Mouse (Mus musculus): Measurements from ENCODE around the gene Gpr45.
"Not testable (repeated sequence)": the region's sequence is repeated elsewhere in the genome, so short reads cannot be mapped to it uniquely, and the experiment has no call there.

Gene Gpr45

DNA sequence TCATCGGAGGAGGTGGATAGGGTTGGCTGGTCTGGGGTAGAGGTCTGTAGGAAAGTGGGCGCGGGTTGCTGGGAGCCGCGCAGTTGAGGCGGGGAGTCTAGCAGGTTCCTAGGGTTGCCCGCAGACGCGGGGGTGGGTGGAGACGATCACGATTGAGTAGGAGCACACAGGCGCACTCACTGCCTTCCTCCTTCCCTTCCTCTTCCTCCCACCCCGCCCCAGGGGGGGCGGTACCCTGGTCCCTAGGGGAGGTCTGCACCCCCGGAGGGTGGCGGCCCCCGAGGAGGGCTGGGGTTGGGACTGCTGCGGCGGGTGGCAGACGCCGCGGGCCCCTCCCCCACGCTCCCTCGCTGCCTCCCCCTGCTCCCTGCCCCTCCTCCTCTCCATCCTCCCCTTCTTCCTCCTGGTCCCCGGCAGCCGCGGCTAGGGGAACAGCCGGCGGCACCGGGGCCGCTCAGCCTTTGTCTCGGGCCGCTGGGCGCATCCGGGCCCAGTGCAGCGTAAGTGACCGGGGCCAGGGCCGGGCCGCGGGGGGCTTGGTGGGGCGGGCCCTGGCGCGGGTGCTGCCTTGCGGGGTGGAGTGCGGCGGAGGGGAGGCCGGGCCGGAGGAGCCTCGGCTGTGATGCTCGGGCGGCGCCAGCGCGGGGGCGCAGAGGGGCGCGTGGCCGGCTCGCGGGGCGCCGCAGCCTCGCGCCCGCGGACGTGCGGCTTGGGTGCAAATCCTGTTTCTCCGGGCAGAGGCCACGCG lies at the start of gene Gpr45:
Gpr45 (plus strand) TSS at position 139 of the 748 bp plus-strand sequence.
- DNase-seq: peak; percentile 43

DNA sequence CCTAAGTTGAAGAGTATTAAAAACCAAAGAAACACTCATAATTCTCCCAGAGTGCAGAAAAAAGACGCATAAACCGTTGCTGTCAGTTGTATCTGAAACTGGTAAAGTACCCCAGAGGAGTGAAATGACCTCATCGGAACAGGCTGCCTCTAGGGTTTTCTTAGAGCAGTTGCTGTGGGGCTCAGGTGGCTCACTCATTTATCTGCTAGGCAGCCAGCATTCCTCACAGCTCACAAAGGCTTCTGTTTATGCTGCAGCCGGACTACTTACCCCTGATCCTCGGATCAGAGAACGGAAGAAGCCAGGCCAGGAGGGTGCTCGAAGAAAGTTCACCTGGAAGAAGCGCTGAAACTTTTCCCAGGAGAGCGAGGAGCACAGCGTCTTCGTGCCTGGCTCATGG lies 47.5 kb upstream of the Gpr45 start:
- DNase-seq: no peak

DNA sequence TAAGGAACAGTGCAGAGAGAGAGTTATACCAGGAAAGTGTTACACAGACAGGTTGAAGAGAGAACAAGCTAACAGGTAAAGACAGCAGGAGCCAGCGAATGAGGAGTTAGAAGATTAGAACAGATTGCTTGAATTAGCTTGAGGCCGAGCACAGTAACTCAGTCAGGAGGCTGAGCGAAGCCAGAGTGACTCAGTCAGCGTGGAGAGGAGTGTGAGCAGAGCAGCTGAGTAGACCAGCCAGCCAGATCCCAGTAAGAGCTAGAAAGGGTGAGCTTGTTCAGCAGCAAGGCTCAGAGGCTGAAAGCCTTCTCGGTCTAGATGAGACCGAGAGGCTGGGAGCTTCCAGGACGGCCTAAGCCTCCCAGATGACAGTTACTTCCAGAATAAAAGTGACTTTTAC lies 46.0 kb upstream of the Gpr45 start:
- DNase-seq: no peak

DNA sequence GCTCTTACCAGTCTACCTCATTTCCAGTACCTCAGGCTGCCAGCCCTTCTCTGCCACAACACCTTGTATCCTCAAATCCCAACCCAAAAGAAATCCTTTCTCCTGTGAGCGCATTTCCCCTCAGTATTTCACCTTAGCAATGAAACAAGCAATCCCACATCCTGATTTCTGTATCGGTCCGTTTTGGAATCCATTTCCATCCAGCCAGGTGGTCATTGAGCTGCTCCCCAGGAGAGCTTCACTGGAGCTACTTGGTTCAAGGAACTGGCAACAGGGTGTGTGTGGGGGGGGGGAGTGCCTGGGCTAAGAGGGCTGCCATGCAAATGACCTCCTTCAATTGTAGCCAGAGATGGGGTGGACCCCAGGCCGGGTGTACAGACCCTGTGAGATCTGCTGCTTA lies 45.5 kb upstream of the Gpr45 start:
- no peak for DNase-seq

DNA sequence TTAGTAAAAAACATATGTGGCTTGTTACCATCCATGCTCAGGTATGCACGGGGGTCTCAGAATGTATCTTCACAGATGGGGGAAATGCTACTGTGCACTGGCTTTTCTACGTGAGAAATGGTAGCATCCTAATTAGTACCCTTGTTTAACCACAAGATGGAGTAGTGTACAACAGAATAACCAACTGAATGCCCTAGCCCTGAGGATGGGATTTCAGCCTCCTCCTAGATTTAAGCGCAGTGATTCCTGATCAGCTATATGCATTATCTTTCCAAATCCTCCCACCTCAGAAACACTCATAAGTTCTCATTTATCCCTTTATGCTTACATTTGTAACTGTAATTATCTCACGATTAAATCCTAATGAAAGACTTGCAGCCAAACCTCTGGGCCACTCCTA lies 37.6 kb upstream of the Gpr45 start:
- DNase-seq: peak; percentile 11

DNA sequence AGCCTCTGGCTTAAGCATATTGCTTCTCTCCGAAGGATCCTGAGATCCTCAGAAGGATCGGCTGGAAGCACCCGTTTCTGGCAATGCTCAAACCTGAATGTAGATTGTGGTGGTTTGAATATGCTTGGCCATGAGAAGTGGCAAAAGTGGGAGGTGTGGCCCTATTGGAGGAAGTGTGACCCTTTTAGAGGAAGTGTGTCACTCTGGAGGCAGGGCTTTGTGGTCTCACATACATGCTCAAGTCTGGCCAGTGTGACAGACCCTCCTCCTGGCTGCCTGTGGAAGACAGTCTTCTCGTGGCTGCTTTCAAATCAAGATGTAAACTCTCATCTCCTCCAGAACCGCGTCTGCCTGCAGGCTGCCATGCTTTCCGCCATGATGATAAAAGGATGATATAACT lies 36.0 kb upstream of the Gpr45 start:
- no peak for DNase-seq

DNA sequence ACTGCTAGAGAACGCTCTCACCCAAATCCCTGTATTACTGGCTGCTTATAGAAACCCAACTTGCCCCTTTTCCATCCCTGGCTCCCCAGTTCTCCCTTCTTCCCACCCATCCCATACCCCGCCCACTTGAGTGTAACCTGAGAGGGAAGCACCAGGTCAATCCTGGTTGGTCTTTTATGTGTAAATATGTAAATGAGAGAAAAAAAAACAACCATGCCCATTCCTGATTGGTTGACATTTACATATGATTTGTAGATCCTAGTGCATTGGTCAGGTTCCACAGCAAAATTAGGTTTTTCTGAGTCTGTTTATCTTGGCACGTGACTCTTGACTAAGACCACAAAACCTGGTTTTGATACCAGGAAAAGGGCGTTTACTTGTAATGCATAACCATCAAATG lies 34.8 kb upstream of the Gpr45 start:
- no peak for DNase-seq

DNA sequence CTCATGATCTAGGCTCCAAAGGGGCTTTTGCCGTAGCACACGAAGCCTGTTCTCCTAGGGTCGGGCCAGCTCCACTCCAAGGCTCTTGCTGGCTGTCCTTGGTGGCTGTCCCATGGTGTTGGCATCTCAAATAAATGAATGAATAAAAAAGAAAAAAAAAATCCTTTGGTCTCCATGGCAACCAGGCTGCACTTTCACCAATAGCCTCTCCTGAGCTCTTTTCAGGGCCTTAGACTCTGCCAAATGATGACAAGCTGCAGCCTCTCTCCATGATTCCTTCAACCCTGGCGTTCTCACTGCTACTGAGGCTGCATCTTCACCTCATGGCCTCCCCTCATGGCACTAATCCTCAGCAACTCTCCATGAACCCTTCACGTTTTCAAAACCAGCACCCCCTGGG lies 28.7 kb upstream of the Gpr45 start:
- no peak for DNase-seq

DNA sequence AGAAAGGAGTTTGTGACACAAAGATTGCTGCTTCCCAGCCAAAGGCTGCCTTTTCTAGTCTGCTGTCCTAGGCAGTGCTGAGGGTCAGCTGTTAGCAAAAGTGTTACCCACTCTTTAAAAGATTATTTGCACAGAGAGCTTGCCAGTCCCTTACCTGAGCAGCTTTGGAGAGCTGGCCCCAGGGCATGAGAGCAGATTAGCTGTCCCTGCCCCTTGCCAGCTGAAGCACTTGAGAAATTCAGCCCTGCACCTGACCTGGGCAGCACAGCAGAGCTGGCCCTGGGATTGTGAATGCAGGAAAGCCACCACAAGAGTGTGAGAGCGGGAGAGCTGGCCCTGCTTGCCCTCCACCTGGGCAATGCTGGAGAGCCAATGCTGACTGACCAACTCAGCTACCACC lies 19.1 kb upstream of the Gpr45 start:
- no peak for DNase-seq

DNA sequence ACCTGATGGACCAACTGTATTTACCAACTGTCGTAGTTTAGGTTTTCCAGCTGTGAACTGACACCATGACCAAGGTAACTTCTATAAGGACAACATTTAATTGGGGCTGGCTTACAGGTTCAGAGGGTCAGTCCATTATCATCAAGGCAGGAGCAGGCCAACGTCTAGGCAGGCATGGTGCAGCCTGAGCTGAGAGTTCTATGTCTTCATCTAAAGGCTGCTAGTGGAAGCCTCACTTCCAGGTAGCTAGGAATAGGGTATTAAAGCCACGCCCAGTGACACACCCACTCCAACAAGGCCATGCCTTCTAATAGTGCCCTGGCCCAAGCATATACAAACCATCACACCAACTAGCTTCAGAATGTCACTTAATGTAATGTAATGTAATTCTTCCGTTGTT lies 4.2 kb upstream of the Gpr45 start:
- DNase-seq: no peak

DNA sequence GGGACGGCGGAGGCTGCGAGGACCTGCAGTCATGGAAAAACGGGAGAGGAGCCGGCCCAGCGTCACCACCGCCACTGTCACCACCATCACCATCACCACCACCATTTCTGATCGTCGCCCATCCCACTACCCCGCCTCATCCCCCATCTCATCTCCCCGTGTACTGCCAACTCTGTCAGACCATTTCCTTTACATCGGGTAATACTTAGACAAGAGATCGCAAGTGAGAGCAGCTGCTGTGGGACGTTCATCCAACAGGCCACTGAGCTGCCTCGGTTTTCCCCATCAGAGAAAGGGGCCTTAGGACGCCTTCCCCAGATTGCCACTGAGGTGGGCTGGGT lies 780 bp downstream of the Gpr45 start:
- no peak for DNase-seq

DNA sequence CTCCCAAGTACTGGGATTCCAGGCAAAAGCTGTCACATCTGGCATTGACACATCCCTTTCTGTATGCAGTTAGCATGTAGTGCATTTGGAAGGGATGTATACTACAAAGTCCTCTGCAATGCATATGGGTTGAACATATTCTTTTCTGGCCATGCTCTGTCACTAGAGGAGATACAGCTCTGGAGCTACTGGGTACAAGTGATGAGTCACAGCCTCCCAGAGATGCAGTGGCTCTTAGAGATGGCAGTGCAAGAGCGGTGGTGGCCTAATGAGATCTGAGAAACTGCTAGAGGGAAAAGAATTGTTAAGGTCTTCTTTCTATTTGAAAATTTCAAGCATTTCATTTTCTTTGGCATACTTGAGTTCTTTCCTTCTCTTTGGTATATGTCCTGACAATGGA lies 4.2 kb downstream of the Gpr45 start:
- DNase-seq: no peak

DNA sequence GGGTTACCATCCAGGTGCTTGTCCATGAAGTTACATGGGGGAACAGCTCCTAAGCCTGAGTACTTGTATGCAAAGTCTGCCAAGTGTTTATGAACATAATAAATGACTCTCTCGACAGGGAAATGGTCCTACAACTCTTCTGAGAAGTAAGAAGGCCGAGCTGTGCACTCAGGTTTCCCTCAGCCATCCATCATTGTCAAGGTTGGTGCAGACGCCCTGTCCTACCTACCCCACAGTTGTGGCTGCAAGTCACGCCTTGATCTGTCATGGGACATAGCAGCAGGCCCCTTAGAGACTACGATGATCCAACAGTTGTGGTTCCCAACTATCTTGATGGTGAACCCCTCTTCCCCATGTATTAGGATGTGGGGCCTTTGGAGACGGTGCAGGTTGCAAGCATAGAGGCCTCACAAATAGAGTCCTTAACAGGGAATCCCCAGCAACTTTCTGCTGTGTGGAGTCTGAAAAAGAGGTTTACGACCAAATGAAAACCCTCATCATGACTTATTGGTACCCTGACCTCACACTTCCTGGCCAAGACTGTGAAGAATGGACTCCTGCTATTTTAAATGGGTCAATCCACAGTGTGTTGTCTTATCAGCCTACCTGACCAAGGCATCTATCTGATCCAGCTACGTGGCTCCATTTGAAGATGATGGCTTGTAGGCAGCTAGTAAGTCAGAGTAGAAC lies 30.6 kb downstream of the Gpr45 start:
- no peak for DNase-seq

DNA sequence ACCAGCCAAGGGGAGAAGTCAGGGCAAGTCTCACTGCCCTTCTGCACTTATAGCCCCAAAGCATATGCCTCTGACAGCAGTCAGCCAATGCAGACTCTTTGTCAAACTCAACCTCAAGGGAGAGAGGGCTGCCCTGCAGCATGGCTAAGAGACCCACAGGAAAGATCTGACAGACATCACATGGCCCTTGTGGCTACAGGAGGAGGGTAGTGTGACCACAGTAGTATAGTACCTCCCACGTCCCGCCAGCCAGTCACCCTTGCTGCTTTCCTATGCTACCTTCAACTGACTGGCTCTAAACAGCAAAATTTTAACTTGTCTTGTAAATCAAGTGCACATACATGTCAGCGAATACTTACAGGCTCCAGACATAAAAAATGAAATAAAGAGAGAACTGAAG lies 31.4 kb downstream of the Gpr45 start:
- no peak for DNase-seq

DNA sequence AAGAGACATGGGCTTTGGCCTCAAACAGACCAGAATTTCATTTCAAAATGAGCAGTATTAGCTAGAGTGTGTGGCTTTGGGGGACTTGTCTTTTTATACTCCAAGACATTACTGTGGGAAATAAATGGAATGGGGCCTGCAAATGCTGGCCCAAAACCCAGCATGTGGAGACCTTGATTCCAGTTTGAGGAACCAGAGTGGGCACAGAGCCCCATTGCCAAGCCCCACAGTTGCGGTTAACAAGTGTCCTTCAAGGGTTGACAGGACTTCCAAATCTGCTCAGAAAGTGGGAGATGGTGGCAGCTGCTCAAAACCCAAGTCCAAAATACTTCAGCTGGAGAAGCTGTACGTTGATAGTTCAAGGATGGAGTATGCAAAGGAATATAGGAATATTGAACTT lies 36.3 kb downstream of the Gpr45 start:
- DNase-seq: no peak

DNA sequence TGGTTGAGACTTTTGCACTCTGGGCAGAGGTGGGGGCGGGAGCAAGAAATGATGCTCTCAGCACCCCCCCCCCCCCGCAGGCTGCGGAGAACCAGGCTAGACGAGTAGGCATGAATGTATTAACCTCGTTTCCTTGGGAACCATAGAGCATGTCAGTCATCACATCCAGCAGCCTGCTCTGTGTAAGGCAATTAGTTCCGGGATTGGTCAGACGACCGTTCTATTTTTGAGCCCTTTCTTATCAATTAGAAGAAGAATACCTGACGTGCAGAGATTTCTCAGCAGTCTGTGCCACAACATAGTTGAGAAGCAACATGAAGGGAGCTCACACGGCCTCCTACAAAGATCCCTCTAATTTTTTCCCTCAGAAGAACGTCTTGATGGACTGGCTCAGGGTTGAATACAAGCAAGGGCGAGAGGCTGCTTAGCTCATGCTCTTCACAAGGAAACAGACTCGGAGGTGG lies 53.4 kb downstream of the Gpr45 start:
- DNase-seq: no peak

DNA sequence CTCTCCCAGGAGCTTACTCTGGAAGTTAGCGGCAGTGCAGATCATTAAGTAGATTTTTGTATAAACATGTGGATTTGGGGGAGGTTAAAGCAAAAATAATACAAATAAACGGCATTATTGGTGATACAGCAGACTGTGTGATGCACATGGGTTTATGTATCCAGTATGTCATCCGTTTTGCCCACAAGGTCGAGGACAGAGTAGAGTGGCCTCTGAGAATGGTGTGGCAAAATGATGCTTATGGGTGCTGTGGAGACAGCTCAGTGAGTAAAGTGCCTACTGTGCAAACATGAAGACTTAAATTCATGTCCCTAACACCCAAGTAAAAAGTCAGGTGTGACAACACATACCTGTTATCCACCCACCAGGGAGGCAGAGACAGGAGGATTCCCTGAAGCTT lies 53.9 kb downstream of the Gpr45 start:
- no peak for DNase-seq

DNA sequence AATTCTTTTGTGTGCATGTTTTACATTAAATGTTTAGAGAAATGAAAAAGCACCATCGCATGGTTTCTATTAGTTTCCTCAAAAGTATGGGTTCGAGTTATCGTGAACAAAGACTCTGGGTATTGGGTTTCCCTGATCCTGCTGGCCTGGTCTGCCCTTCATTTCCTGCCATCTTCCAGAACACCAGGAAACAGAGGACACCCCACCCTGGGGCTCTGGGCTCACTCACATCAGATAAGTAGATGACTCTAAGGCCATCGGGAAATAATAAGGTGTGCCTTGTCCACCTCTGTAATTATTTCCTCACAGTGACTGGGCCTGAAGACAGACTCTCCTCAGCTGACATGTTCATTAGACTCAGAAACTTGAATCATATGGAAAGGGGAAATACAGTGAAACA lies 57.8 kb downstream of the Gpr45 start:
- no peak for DNase-seq

DNA sequence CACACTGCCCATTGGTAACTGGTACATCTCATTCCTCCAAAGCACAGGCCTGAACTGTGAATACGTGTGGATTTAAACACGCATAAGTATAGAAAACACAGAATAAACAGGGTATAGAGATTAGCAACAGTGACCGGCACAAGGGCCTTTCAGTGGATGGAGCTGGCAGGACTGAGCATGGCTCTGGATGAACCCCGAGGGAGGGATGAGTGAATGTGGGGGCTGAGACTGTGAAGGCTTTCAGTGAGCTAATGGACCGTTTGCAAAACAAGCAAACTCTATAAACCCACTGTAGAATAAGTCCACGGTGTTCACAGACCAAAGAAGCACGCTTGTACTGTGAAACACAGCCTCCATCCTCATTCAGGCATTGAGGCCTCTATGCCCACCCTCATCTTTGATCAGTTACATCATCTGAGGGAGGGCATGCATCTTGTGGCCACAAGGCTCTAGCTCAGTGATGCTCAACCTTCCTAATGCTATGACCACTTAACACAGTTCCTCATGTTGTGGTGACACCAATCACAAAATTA lies 62.5 kb downstream of the Gpr45 start:
- DNase-seq: not testable (repeated sequence)

DNA sequence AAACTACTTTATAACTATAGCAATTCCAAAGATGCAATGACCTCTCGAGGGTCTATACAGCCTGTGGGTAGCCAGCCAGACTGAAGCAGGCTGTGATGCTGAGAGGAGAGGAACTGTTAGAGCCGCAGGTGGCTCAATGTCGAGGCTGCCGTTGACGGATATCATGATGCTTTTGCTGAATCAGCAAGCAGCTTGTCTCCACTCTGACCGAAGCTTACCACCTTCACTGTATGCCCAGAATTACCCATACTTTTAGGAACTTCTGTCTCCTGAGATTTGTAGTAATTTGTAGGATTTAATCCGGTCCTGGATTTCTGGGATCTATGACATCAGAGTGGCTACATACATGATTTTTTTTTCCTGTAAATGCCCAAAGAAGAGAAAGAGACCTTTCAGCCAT lies 83.3 kb downstream of the Gpr45 start:
- no peak for DNase-seq

DNA sequence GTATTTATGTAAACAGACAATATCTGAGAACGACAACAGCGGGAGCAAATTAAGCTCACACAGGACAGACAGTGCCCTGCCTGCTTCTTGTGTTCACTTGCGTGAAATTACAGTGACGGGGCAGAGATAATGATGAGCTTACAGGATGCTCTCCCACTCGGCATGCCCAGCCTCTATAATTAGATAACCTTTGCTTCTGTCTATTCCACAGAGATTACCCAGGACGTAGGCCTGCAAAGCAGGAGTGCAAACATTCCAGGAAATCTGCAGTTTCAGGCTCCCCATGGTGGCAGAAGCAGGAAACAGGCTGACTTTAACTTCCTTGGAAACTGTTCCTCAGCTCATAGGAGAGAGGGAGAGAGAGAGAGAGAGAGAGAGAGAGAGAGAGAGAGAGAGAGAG lies 89.6 kb downstream of the Gpr45 start:
- DNase-seq: no peak

DNA sequence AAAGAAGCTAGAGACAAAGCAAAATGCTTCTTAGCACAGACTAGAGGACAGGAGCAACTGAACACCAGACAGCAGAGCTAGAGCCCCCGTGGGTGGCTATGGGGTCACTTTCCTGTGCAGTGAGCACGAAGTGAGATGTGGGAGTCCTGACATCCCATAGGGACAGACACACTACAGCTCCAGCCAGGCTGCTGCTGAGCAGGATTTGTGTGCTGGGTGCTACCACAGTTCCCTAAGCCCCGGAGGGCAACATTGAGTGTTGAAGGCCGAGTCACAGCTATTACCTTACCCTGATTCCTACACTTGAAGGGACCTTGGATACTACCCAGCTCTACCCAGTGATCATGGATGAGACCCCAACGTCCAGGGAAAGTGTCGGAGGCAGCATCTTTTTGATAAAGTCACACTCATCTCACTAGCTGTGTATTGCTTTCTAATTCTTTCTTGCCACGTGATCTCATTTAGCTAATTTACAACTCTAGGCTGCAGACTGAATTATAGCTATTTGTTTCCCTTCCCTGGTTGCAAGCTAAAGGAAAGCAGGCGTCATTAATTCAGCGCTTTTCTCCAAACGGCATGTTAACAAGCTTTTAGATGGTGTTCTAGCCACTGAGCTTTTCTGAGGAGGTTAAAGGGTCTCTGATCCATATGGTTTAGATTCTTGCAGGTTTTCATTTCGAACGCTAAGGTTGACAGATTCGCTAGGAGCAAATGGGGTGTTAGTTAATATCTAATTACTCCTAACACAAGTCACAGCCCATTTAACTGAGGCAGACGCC lies 92.7 kb downstream of the Gpr45 start:
- no peak for DNase-seq

DNA sequence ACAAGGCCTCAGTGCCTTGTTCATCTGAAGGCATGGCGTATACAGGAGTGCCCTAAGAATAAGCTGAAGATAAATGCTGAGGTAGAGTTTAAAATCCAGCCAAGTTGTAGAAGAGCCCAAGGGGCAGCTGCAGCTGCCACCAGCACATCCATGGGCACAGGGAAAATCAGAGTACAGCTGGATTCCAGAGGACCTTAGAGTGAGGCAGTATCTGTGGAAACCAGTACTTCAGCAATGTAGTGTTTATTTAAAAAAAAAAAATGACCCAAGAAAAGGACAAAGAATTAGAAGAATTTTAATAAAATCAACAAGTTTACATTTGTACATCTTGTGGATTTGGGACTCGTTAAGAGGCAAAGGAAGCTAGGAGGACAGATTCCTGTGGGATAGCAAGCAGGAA lies 94.3 kb downstream of the Gpr45 start:
- no peak for DNase-seq

DNA sequence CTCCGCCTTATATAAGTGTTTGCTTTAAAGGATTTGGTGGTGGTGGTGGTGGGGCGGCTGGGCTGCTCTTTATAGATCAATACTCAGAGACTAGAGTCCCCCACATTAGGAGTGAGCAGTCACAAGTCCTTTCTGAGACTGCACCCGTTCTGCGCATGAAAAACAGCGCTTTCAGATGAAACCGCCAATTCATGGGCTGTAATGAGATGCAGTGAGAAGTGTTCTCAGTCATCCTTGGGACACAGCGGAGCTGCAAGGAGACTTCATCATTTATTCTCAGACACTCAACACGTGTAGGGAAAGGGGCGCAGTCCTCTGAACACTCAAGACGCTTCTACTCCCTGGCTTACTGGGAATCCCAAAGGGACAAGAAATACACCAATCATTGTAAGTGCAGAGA lies 95.1 kb downstream of the Gpr45 start:
- DNase-seq: no peak

Measured in cerebellum, adult 8-10 months (tissue).